Mouse (Mus musculus) forebrain, embryonic 10.5 days (tissue): ENCODE results near the gene Agrn. TPM values are rescaled to one million over a fixed set of nuclear protein-coding genes. Genes with fewer than 3 reads are reported as not detected.
"Not testable (repeated sequence)": the region's sequence is repeated elsewhere in the genome, so short reads cannot be mapped to it uniquely, and the experiment has no call there.

ENCODE experiments used
- DNase-seq: peaks from one replicate; pipeline ENCODE4 v3.0.0-alpha.2; 2017; ENCODE audit warnings: low spot score; ENCODE audit errors: extremely low spot score
- H3K27ac ChIP-seq: fragments of 300-500 bp; sonication (generic); 2 replicates; pipeline ENCODE4 v1.5.1; 2016; ENCODE audit warnings: mild to moderate bottlenecking
- H3K27me3 ChIP-seq: fragments of 300-500 bp; sonication (generic); 2 replicates; pipeline ENCODE4 v1.6.1; 2016; ENCODE audit warnings: mild to moderate bottlenecking; ENCODE audit not compliant: poor library complexity, severe bottlenecking
- H3K36me3 ChIP-seq: fragments of 300-500 bp; sonication (generic); replicated peaks from 2 replicates; pipeline ENCODE4 v1.6.1; 2016; ENCODE audit warnings: mild to moderate bottlenecking, moderate library complexity
- H3K4me1 ChIP-seq: fragments of 300-500 bp; sonication (generic); 2 replicates; pipeline ENCODE4 v1.6.1; 2016
- H3K4me3 ChIP-seq: fragments of 300-500 bp; sonication (generic); 2 replicates; pipeline ENCODE4 v1.5.1; 2016; ENCODE audit warnings: mild to moderate bottlenecking, moderate library complexity
- H3K9me3 ChIP-seq: fragments of 300-500 bp; sonication (generic); 2 replicates; pipeline ENCODE4 v1.6.1; 2016; ENCODE audit warnings: mild to moderate bottlenecking, moderate library complexity
- WGBS: fragments of 180-500 bp; shearing (Covaris S2); methylation state at CpG from one replicate; pipeline ENCODE4 v1.1.7; 2016; 5-methylcytosine and 5-hydroxymethylcytosine counted together
- polyA plus RNA-seq: library from polyadenylated mRNA; unstranded; fragments of >200 nt; fragmentation: Nextera tagmentation; extraction: Ambion mirVana; gene quantifications from 2 replicates; pipeline ENCODE4 v1.2.1, GENCODE M21; 2016

The Agrn gene
- polyA plus RNA-seq, 1 experiment from 2014 or later: 62.0 TPM

GRCm38 (mm10) chr4:156177630-156178029 lies 19.7 kb downstream of the Agrn start:
- 95% methylated on average over 9 of the region's 9 CpGs for WGBS

GRCm38 (mm10) chr4:156171828-156172227 lies 25.5 kb downstream of the Agrn start:
- WGBS: 97% methylated on average over 11 of the region's 11 CpGs
- no peak overlapping the region for H3K27ac ChIP-seq
- no peaks in the 10 kb centered on the region for H3K27me3 ChIP-seq
- H3K4me1 ChIP-seq: no peaks in the 10 kb centered on the region
- H3K4me3 ChIP-seq: no peak overlapping the region
- H3K36me3 ChIP-seq: peaks cover 100% of the 10 kb centered on the region
- DNase-seq: no peak
- H3K9me3 ChIP-seq: no peaks in the 10 kb centered on the region

More at GRCm38 (mm10) chr4:156177630-156178029, 19.7 kb downstream of the Agrn start:
- H3K4me1 ChIP-seq: no peaks in the 10 kb centered on the region
- no peak overlapping the region for H3K4me3 ChIP-seq
- no peaks in the 10 kb centered on the region for H3K9me3 ChIP-seq
- H3K27me3 ChIP-seq: no peaks in the 10 kb centered on the region
- H3K36me3 ChIP-seq: peaks cover 100% of the 10 kb centered on the region
- DNase-seq: no peak
- no peak overlapping the region for H3K27ac ChIP-seq

GRCm38 (mm10) chr4:156169129-156169528 lies 28.2 kb downstream of the Agrn start:
- WGBS: 95% methylated on average over 10 of the region's 10 CpGs

GRCm38 (mm10) chr4:156168611-156169010 lies 28.7 kb downstream of the Agrn start:
- Histone ChIP-seq H3K36me3 (peaks cover 100% of the 10 kb centered on the region), H3K9me3 (peaks cover 1% of the 10 kb centered on the region; the same call in 1 of the 2 replicates), H3K27me3 (no peaks in the 10 kb centered on the region), H3K4me3 (no peak overlapping the region), H3K27ac (no peak overlapping the region), H3K4me1 (no peaks in the 10 kb centered on the region)
- DNase-seq: no peak
- 92% methylated on average over 8 of the region's 8 CpGs for WGBS

More at GRCm38 (mm10) chr4:156169129-156169528, 28.2 kb downstream of the Agrn start:
- Histone ChIP-seq H3K27me3 (no peaks in the 10 kb centered on the region), H3K27ac (no peak overlapping the region), H3K36me3 (peaks cover 100% of the 10 kb centered on the region), H3K9me3 (no peaks in the 10 kb centered on the region), H3K4me1 (no peaks in the 10 kb centered on the region), H3K4me3 (no peak overlapping the region)
- no peak for DNase-seq

- Histone ChIP-seq H3K4me3 (no peak overlapping the region), H3K9me3 (peaks cover 20% of the 10 kb centered on the region), H3K27ac (no peak overlapping the region), H3K27me3 (no peaks in the 10 kb centered on the region), H3K4me1 (no peaks in the 10 kb centered on the region), H3K36me3 (peaks cover 99% of the 10 kb centered on the region)
- 91% methylated on average over 9 of the region's 9 CpGs for WGBS
- DNase-seq: no peak
These were observed 30.8 kb downstream of the Agrn start for GRCm38 (mm10) chr4:156166477-156166876.

GRCm38 (mm10) chr4:156154771-156155170 lies 42.5 kb downstream of the Agrn start:
- H3K9me3 ChIP-seq: peaks cover 27% of the 10 kb centered on the region
- no peaks in the 10 kb centered on the region for H3K4me1 ChIP-seq
- no peak for DNase-seq
- H3K27me3 ChIP-seq: no peaks in the 10 kb centered on the region
- H3K27ac ChIP-seq: no peak overlapping the region
- H3K36me3 ChIP-seq: no peaks in the 10 kb centered on the region
- WGBS: 92% methylated on average over 3 of the region's 3 CpGs
- H3K4me3 ChIP-seq: no peak overlapping the region

- H3K36me3 ChIP-seq, H3K27me3 ChIP-seq, H3K27ac ChIP-seq, H3K4me1 ChIP-seq, DNase-seq, H3K4me3 ChIP-seq: not testable (repeated sequence)
- H3K9me3 ChIP-seq: peaks cover 12% of the 10 kb centered on the region; the same call in 1 of the 2 replicates
- WGBS: 89% methylated on average over 10 of the region's 10 CpGs
These were observed 46.4 kb downstream of the Agrn start for GRCm38 (mm10) chr4:156150887-156151286.

- no peak for DNase-seq
- Histone ChIP-seq H3K4me3 (no peak overlapping the region), H3K36me3 (no peaks in the 10 kb centered on the region), H3K27me3 (no peaks in the 10 kb centered on the region), H3K9me3 (peaks cover 20% of the 10 kb centered on the region; the same call in 1 of the 2 replicates), H3K27ac (no peak overlapping the region), H3K4me1 (peaks cover 9% of the 10 kb centered on the region; the same call in 1 of the 2 replicates)
- WGBS: 95% methylated on average over 30 of the region's 30 CpGs
These were observed 60.8 kb downstream of the Agrn start for GRCm38 (mm10) chr4:156136285-156137100.

- Histone ChIP-seq H3K4me1 (peaks cover 9% of the 10 kb centered on the region; the same call in 1 of the 2 replicates), H3K4me3 (no peak overlapping the region), H3K27ac (no peak overlapping the region), H3K27me3 (no peaks in the 10 kb centered on the region), H3K9me3 (peaks cover 20% of the 10 kb centered on the region; the same call in 1 of the 2 replicates), H3K36me3 (no peaks in the 10 kb centered on the region)
- 96% methylated on average over 14 of the region's 14 CpGs for WGBS
- DNase-seq: no peak
These were observed 61.5 kb downstream of the Agrn start for GRCm38 (mm10) chr4:156135801-156136200.

- no peaks in the 10 kb centered on the region for H3K27me3 ChIP-seq
- no peak for DNase-seq
- WGBS: 91% methylated on average over 13 of the region's 13 CpGs
- no peak overlapping the region for H3K27ac ChIP-seq
- peaks cover 9% of the 10 kb centered on the region; the same call in 1 of the 2 replicates for H3K4me1 ChIP-seq
- H3K4me3 ChIP-seq: no peak overlapping the region
- H3K9me3 ChIP-seq: peaks cover 20% of the 10 kb centered on the region; the same call in 1 of the 2 replicates
- no peaks in the 10 kb centered on the region for H3K36me3 ChIP-seq
These were observed 62.2 kb downstream of the Agrn start for GRCm38 (mm10) chr4:156135112-156135511.

GRCm38 (mm10) chr4:156133943-156134605 lies 63.2 kb downstream of the Agrn start:
- no peak for DNase-seq
- Histone ChIP-seq H3K9me3 (peaks cover 17% of the 10 kb centered on the region; the same call in 1 of the 2 replicates), H3K36me3 (no peaks in the 10 kb centered on the region), H3K27me3 (no peaks in the 10 kb centered on the region), H3K4me3 (no peak overlapping the region), H3K27ac (no peak overlapping the region), H3K4me1 (peaks cover 9% of the 10 kb centered on the region; the same call in 1 of the 2 replicates)
- 87% methylated on average over 12 of the region's 12 CpGs for WGBS

GRCm38 (mm10) chr4:156133334-156133733 lies 64.0 kb downstream of the Agrn start:
- DNase-seq: no peak
- H3K27ac ChIP-seq: no peak overlapping the region

More at GRCm38 (mm10) chr4:156133334-156133733, 64.0 kb downstream of the Agrn start:
- 63% methylated on average over 5 of the region's 5 CpGs for WGBS
- H3K4me1 ChIP-seq: peaks cover 9% of the 10 kb centered on the region; the same call in 1 of the 2 replicates
- no peak overlapping the region for H3K4me3 ChIP-seq
- H3K36me3 ChIP-seq: peaks cover 2% of the 10 kb centered on the region; the same call in 1 of the 2 replicates
- no peaks in the 10 kb centered on the region for H3K27me3 ChIP-seq
- peaks cover 10% of the 10 kb centered on the region; the same call in 1 of the 2 replicates for H3K9me3 ChIP-seq
